21 mouse cellular contexts compared by ENCODE assay signal in the genomic region with DNA sequence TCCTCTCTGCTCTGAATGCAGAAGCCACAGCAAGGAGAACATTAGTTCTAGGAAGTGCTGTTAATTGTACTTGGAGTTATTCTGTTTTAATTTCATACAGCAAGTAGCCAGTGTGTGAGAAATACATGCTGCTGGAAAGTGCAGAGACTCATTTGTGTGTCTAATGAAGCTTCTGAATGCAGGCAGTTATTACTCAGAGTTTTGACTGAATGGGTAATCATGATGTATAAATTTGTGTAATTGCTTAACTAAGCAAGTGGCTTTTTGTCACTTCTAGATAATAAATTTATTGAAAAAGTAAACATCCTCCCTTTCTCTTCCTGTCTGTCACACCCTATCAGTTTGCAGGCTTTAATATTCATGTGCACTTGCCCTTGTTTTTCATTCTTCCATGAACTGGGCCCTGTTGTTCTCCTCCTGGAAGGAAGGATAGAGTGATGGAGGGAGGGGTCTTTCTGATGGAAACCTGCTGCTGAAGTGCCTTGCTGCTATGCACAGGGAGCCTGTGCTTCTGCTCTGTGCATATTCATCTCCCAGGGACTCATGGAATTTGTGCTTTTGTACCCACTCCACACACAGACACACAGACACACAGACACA.
DNase-seq lines count a peak whose midpoint lies in the region; ATAC-seq and TF ChIP-seq lines count a peak whose summit lies in the region.
"Had no signal": no experiment of that assay in that cellular context is flagged by ENCODE, and none has a peak within 500 bp of the region (broad histone marks: within the 10 kb centered on the region; RNA-seq: fewer than 3 reads in every experiment).

No protein-coding gene starts in this region.

- no peak overlapping the region for H3K27ac ChIP-seq in forebrain, embryonic 14.5 days (ENCODE audit: low read depth, low read length)
- no peak overlapping the region for H3K27ac ChIP-seq in forebrain, embryonic 10.5 days
- H3K27ac ChIP-seq in layer of hippocampus, adult 2 months = peak overlapping the region; percentile 53; the same call in 1 of the 2 replicates
- H3K27ac ChIP-seq in forebrain, embryonic 16.5 days (ENCODE audit: low read length) = no peak overlapping the region
- H3K27ac ChIP-seq: embryonic facial prominence, embryonic 12.5 days; heart, adult 2 months; heart, embryonic 15.5 days; hindbrain, embryonic 13.5 days had no signal

- peak; percentile 69 for DNase-seq in forebrain, embryonic 14.5 days (ENCODE audit: low spot score)
- DNase-seq in forebrain, embryonic 10.5 days (ENCODE audit: extremely low spot score, low spot score) = no peak
- DNase-seq in layer of hippocampus, adult 2 months (ENCODE audit: low spot score in 2 of 2) = no peak
- no peak for DNase-seq in layer of hippocampus, adult 18-20 months (ENCODE audit: low spot score in 2 of 2)
- DNase-seq in retina, postnatal 1 day = peak; percentile 46
- no peak for DNase-seq in retina, embryonic 14.5 days (ENCODE audit: low spot score)
- DNase-seq: adrenal gland, adult 2 months; adrenal gland, postnatal 25 days; cerebellum, adult 8-10 months; cerebellum, postnatal 25 days; gastrocnemius, postnatal 36 days; heart, adult 2 months; heart, postnatal 14 days had no signal

- no peak overlapping the region for H3K4me3 ChIP-seq in forebrain, embryonic 14.5 days (ENCODE audit: low read depth, low read length)
- H3K4me3 ChIP-seq in forebrain, embryonic 10.5 days = no peak overlapping the region
- no peak overlapping the region for H3K4me3 ChIP-seq in layer of hippocampus, adult 2 months
- H3K4me3 ChIP-seq in forebrain, embryonic 16.5 days (replicated peaks; ENCODE audit: low read length) = no peak overlapping the region
- H3K4me3 ChIP-seq: embryonic facial prominence, embryonic 12.5 days; heart, adult 2 months; heart, embryonic 15.5 days; hindbrain, embryonic 13.5 days had no signal

- H3K4me1 ChIP-seq in forebrain, embryonic 14.5 days (ENCODE audit: control insufficient read depth, insufficient read depth, low read length) = no peaks in the 10 kb centered on the region
- no peaks in the 10 kb centered on the region for H3K4me1 ChIP-seq in forebrain, embryonic 10.5 days
- peaks cover 4% of the 10 kb centered on the region; the same call in 1 of the 2 replicates for H3K4me1 ChIP-seq in forebrain, embryonic 16.5 days (replicated peaks; ENCODE audit: control insufficient read depth, insufficient read depth, low read length)
- H3K4me1 ChIP-seq: embryonic facial prominence, embryonic 12.5 days; hindbrain, embryonic 13.5 days had no signal

- H3K36me3 ChIP-seq in forebrain, embryonic 14.5 days (ENCODE audit: control insufficient read depth, insufficient read depth, low read length) = no peaks in the 10 kb centered on the region
- H3K36me3 ChIP-seq in forebrain, embryonic 10.5 days (replicated peaks) = no peaks in the 10 kb centered on the region
- H3K36me3 ChIP-seq in forebrain, embryonic 16.5 days (ENCODE audit: control insufficient read depth, insufficient read depth) = no peaks in the 10 kb centered on the region
- H3K36me3 ChIP-seq: embryonic facial prominence, embryonic 12.5 days; heart, embryonic 15.5 days; hindbrain, embryonic 13.5 days had no signal

- no peak for TF ChIP-seq CTCF in layer of hippocampus, adult 2 months (conservative IDR thresholded peaks at IDR 0.05)

- ATAC-seq in forebrain, embryonic 14.5 days = peak; percentile 86
- peak; percentile 80 for ATAC-seq in forebrain, embryonic 16.5 days
- no peak for ATAC-seq in granulocyte monocyte progenitor cell, adult 5-6 weeks (replicated peaks; ENCODE audit: poor library complexity, severe bottlenecking)
- ATAC-seq: intestine, embryonic 16.5 days had no signal

- H3K9me3 ChIP-seq in forebrain, embryonic 14.5 days (replicated peaks; ENCODE audit: control insufficient read depth, low read length) = no peaks in the 10 kb centered on the region
- H3K9me3 ChIP-seq in forebrain, embryonic 10.5 days = no peaks in the 10 kb centered on the region
- H3K9me3 ChIP-seq in forebrain, embryonic 16.5 days (ENCODE audit: control insufficient read depth, low read length) = no peaks in the 10 kb centered on the region
- H3K9me3 ChIP-seq: embryonic facial prominence, embryonic 12.5 days; heart, embryonic 15.5 days; hindbrain, embryonic 13.5 days had no signal

- no peak overlapping the region for H3K9ac ChIP-seq in forebrain, embryonic 14.5 days (ENCODE audit: low read length)
- no peak overlapping the region for H3K9ac ChIP-seq in forebrain, embryonic 16.5 days (replicated peaks; ENCODE audit: low read depth, low read length)
- H3K9ac ChIP-seq: embryonic facial prominence, embryonic 12.5 days; heart, embryonic 15.5 days; hindbrain, embryonic 13.5 days had no signal

- H3K27me3 ChIP-seq in forebrain, embryonic 14.5 days (replicated peaks; ENCODE audit: control insufficient read depth, insufficient read depth, low read length) = no peaks in the 10 kb centered on the region
- H3K27me3 ChIP-seq in forebrain, embryonic 10.5 days (ENCODE audit: poor library complexity, severe bottlenecking) = no peaks in the 10 kb centered on the region
- no peaks in the 10 kb centered on the region for H3K27me3 ChIP-seq in forebrain, embryonic 16.5 days (replicated peaks; ENCODE audit: control insufficient read depth, insufficient read depth, low read length)
- H3K27me3 ChIP-seq: CH12.LX; embryonic facial prominence, embryonic 12.5 days; heart, embryonic 15.5 days; hindbrain, embryonic 13.5 days had no signal

- no peak overlapping the region for H3K4me2 ChIP-seq in forebrain, embryonic 14.5 days (ENCODE audit: low read length)
- H3K4me2 ChIP-seq in forebrain, embryonic 16.5 days (ENCODE audit: low read length) = no peak overlapping the region
- H3K4me2 ChIP-seq: embryonic facial prominence, embryonic 12.5 days; heart, embryonic 11.5 days; heart, embryonic 15.5 days; hindbrain, embryonic 13.5 days had no signal

Comparison
In these comparisons a context has a peak if more than half of its experiments do, and no peak if none do; other contexts are left out.
1. DNase-seq: peak in forebrain, embryonic 14.5 days (single experiment) and retina, postnatal 1 day (single experiment); none in forebrain, embryonic 10.5 days (single experiment), layer of hippocampus, adult 2 months (0 of 2), layer of hippocampus, adult 18-20 months (0 of 2) and retina, embryonic 14.5 days (single experiment).